Mouse (Mus musculus) embryonic facial prominence, embryonic 12.5 days (tissue): ENCODE measurements around the gene Vwa7. TPM values are rescaled to one million over a fixed set of nuclear protein-coding genes. Genes with fewer than 3 reads are reported as not detected.

ENCODE experiments used
- ATAC-seq: fragments of 200-750 bp; cut with Nextera tagmentation; 2 replicates; pipeline ENCODE4 v1.8.0; 2017; ENCODE audit not compliant: insufficient number of reproducible peaks, insufficient read depth, low FRiP score, low TSS enrichment
- H3K27ac ChIP-seq: fragments of 300-500 bp; sonication (generic); 2 replicates; pipeline ENCODE4 v1.5.1; 2016; ENCODE audit warnings: mild to moderate bottlenecking
- H3K27me3 ChIP-seq: fragments of 300-500 bp; sonication (generic); 2 replicates; pipeline ENCODE4 v1.6.1; 2016; ENCODE audit warnings: mild to moderate bottlenecking, moderate library complexity
- H3K36me3 ChIP-seq: fragments of 300-500 bp; sonication (generic); 2 replicates; pipeline ENCODE4 v1.6.1; 2016; ENCODE audit warnings: mild to moderate bottlenecking
- H3K4me1 ChIP-seq: fragments of 300-500 bp; sonication (generic); 2 replicates; pipeline ENCODE4 v1.6.1; 2016
- H3K4me2 ChIP-seq: fragments of 300-500 bp; sonication (generic); replicated peaks from 2 replicates; pipeline ENCODE4 v1.6.1; 2016; ENCODE audit warnings: mild to moderate bottlenecking, moderate library complexity
- H3K4me3 ChIP-seq: fragments of 300-500 bp; sonication (generic); 2 replicates; pipeline ENCODE4 v1.5.1; 2016; ENCODE audit warnings: mild to moderate bottlenecking
- H3K9ac ChIP-seq: fragments of 300-500 bp; sonication (generic); 2 replicates; pipeline ENCODE4 v1.6.1; 2016; ENCODE audit warnings: mild to moderate bottlenecking, moderate library complexity
- H3K9me3 ChIP-seq: fragments of 300-500 bp; sonication (generic); 2 replicates; pipeline ENCODE4 v1.6.1; 2016; ENCODE audit warnings: mild to moderate bottlenecking, moderate library complexity
- WGBS: fragments of 180-500 bp; shearing (Covaris S2); methylation state at CpG from one replicate; pipeline ENCODE4 v1.1.7; 2016; 5-methylcytosine and 5-hydroxymethylcytosine counted together
- polyA plus RNA-seq: library from polyadenylated mRNA; unstranded; fragments of >200 nt; fragmentation: Nextera tagmentation; extraction: Ambion mirVana; gene quantifications from 2 replicates; pipeline ENCODE4 v1.2.1, GENCODE M21; 2016

Vwa7 gene
- polyA plus RNA-seq, 1 experiment from 2014 or later = 0.20 TPM

DNA sequence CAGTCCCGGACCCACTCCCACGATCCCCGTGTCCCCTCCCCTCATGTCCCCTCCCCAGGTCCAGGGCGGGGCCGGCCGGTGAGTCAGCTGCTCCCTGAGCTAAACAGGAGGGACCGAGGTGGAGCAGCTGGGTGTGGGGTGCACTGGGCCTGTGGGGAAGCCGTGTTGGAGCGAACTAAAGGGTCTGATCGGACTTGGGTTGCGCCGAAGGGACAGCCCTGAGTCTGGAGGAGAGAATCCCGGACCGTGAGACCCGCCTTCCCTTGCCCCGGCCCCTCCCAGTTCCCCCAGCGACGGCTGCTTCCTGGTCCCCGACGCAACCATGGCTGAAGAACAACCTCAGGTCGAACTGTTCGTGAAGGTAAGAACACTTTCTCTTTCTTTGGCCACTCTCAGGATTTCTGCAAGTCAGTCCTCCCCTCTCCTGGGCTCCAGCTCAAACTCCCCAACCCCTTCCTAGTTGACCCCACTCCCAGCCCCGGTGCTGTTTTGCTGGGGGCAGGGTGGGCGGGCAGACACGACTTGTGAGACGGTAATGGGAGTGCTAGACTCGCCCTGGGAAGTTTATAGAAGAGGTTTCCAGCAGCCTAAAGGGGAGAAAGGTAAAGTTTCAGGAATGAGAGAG, 33.9 kb downstream of the Vwa7 start:
- ATAC-seq = peak; percentile 9; the same call in 1 of the 2 replicates
- H3K27me3 ChIP-seq = no peaks in the 10 kb centered on the region

DNA sequence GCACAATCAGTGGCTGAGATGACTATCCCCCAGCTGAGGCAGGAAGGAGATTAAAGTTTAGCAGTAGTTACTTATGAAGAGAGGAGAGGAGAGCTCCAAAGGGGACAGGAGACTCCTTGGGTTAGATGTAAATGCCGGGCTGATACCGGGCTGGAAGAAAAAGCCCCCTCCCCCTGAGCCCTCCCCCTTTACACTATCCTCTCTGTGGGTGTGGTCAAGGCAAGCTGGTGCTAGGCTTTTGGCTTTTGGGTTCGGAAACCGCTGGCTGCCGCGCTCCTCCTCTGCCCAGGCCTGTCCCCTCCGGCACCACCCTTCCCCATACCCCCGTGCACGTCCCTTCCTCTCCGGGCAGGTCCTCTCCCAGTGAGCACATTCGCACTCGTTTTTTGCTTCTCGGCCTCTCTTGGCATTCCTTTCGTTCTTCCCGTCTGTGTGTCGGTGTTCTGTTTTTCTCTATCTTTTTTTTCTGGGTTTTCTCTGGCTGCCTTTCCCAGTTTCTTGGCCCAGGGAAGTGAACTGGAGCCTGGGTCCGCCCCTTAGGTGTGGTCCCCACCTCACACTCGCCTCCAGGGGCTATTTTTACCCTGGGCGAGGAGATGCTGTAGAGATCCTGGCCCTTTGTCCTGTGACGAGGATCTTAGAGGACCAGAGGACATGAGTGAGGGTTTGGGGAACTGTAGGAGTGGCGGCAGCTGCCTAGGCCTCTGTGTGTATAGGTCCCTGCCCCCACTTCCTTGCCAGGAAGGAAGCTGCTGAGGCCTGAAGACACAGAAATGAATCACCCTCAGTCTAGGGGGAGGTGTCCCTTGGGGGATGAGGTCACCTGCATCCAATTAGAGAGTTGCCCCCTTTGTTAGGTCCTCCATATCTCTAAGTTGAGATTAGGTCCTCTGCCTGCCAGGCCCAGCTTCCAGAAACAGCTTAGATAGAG, 35.0 kb downstream of the Vwa7 start:
- Histone ChIP-seq H3K36me3 (peaks cover 37% of the 10 kb centered on the region), H3K9ac (peak overlapping the region; percentile 83), H3K4me2 (peak overlapping the region; percentile 92), H3K4me3 (peak overlapping the region; percentile 62), H3K27ac (peak overlapping the region; percentile 98), H3K4me1 (peaks cover 43% of the 10 kb centered on the region), H3K27me3 (no peaks in the 10 kb centered on the region), H3K9me3 (no peaks in the 10 kb centered on the region)
- 1% methylated on average over 18 of the region's 21 CpGs for WGBS
- ATAC-seq = no peak

More for the DNA sequence above, 33.9 kb downstream of the Vwa7 start:
- Histone ChIP-seq H3K4me1 (peaks cover 43% of the 10 kb centered on the region), H3K4me2 (peak overlapping the region; percentile 92), H3K9me3 (no peaks in the 10 kb centered on the region), H3K9ac (peak overlapping the region; percentile 83), H3K27ac (peak overlapping the region; percentile 98), H3K4me3 (peak overlapping the region; percentile 62), H3K36me3 (peaks cover 27% of the 10 kb centered on the region)
- WGBS = under 1% methylated on average over 27 of the region's 27 CpGs

- WGBS = 75% methylated on average over 12 of the region's 12 CpGs
- ATAC-seq = no peak
- H3K4me1 ChIP-seq = peaks cover 37% of the 10 kb centered on the region
- H3K36me3 ChIP-seq = peaks cover 40% of the 10 kb centered on the region
- H3K4me3 ChIP-seq = peak overlapping the region; percentile 62
- peak overlapping the region; percentile 83 for H3K9ac ChIP-seq
- peak overlapping the region; percentile 92 for H3K4me2 ChIP-seq
- no peaks in the 10 kb centered on the region for H3K27me3 ChIP-seq
- no peaks in the 10 kb centered on the region for H3K9me3 ChIP-seq
- H3K27ac ChIP-seq = peak overlapping the region; percentile 98
These were observed 36.0 kb downstream of the Vwa7 start for GRCm38 (mm10) chr17:35052271-35052798.

- no peak overlapping the region for H3K9ac ChIP-seq
- no peak for ATAC-seq
- H3K4me2 ChIP-seq = no peak overlapping the region
- no peak overlapping the region for H3K27ac ChIP-seq
- H3K27me3 ChIP-seq = no peaks in the 10 kb centered on the region
- H3K36me3 ChIP-seq = peaks cover 52% of the 10 kb centered on the region
- no peak overlapping the region for H3K4me3 ChIP-seq
- peaks cover 25% of the 10 kb centered on the region for H3K4me1 ChIP-seq
- no peaks in the 10 kb centered on the region for H3K9me3 ChIP-seq
- 91% methylated on average over 7 of the region's 7 CpGs for WGBS
These were observed 39.5 kb downstream of the Vwa7 start for GRCm38 (mm10) chr17:35055691-35056495.

DNA sequence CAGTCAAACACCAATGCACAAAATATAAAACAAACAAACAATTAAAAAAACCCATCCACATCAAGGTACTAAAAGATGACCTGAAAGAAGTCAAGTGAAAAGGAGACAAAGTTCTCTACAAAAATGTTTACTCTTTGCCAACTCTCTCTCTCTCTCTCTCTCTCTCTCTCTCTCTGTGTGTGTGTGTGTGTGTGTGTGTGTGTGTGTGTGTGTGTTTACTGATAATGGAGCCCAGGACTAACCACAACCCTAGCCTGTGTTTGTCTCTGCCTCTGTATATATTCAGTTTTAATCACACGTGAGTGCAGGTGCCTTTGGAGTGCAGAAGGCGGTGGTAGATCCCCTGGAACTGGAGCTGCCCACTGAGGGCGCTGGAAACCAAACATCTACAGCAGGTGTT, 40.7 kb downstream of the Vwa7 start:
- Histone ChIP-seq H3K9ac (no peak overlapping the region), H3K27me3 (no peaks in the 10 kb centered on the region), H3K27ac (no peak overlapping the region), H3K4me2 (no peak overlapping the region), H3K4me3 (no peak overlapping the region), H3K36me3 (peaks cover 63% of the 10 kb centered on the region), H3K9me3 (no peaks in the 10 kb centered on the region), H3K4me1 (peaks cover 21% of the 10 kb centered on the region)
- 69% methylated on average over 3 of the region's 3 CpGs for WGBS
- no peak for ATAC-seq

DNA sequence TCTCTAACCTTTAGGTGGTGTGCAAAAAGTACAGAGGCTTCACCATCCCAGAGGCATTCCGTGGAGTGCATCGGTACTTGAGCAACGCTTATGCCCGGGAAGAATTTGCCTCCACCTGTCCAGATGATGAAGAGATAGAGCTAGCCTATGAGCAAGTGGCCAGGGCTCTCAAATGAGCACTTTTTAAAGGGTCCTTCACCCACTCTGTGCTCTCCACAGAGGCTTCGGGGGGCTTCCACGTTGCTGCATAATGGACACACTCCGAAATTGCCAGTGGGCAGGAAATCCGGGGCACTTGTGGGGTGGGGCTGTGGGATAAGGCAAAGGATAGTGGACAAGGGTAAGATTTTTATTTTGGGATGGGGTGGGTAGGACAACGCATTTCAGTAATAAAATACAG, 41.9 kb downstream of the Vwa7 start:
- peak overlapping the region; percentile 98; the same call in 1 of the 2 replicates for H3K4me2 ChIP-seq
- ATAC-seq = no peak
- no peaks in the 10 kb centered on the region for H3K9me3 ChIP-seq
- WGBS = 67% methylated on average over 9 of the region's 9 CpGs
- H3K27me3 ChIP-seq = 0 out of 2 replicates have a peak, but pooled peaks cover 3% of the 10 kb centered on the region
- 0 out of 2 replicates have a peak overlapping the region, but pooled peaks have one; percentile 96 for H3K27ac ChIP-seq
- peaks cover 63% of the 10 kb centered on the region for H3K36me3 ChIP-seq
- peaks cover 13% of the 10 kb centered on the region for H3K4me1 ChIP-seq
- H3K9ac ChIP-seq = no peak overlapping the region
- H3K4me3 ChIP-seq = peak overlapping the region; percentile 83; the same call in 1 of the 2 replicates

GRCm38 (mm10) chr17:35058911-35059892, 42.8 kb downstream of the Vwa7 start, which contains the start of gene Ddah2:
TSS of gene Ddah2 (plus strand) at chr17:35059035.
- Histone ChIP-seq H3K9ac (peak within 1 kb of the TSS; percentile 86), H3K4me2 (peak within 1 kb of the TSS; percentile 98), H3K4me3 (peak within 1 kb of the TSS; percentile 83), H3K9me3 (no peaks in the 10 kb centered on the region), H3K36me3 (peaks cover 59% of the 10 kb centered on the region), H3K27ac (peak within 1 kb of the TSS; percentile 96), H3K27me3 (0 out of 2 replicates have a peak, but pooled peaks cover 10% of the 10 kb centered on the region), H3K4me1 (peaks cover 15% of the 10 kb centered on the region)
- peak; percentile 86 for ATAC-seq
- WGBS = 1% methylated on average over 57 of the region's 57 CpGs

GRCm38 (mm10) chr17:35060071-35060470, 43.7 kb downstream of the Vwa7 start:
- Histone ChIP-seq H3K4me3 (peak overlapping the region; percentile 83), H3K9ac (peak overlapping the region; percentile 86), H3K4me1 (peaks cover 24% of the 10 kb centered on the region), H3K27me3 (peaks cover 17% of the 10 kb centered on the region), H3K36me3 (peaks cover 53% of the 10 kb centered on the region), H3K4me2 (peak overlapping the region; percentile 98), H3K27ac (peak overlapping the region; percentile 96; the same call in 1 of the 2 replicates), H3K9me3 (no peaks in the 10 kb centered on the region)
- WGBS = 30% methylated on average over 14 of the region's 14 CpGs
- ATAC-seq = no peak

DNA sequence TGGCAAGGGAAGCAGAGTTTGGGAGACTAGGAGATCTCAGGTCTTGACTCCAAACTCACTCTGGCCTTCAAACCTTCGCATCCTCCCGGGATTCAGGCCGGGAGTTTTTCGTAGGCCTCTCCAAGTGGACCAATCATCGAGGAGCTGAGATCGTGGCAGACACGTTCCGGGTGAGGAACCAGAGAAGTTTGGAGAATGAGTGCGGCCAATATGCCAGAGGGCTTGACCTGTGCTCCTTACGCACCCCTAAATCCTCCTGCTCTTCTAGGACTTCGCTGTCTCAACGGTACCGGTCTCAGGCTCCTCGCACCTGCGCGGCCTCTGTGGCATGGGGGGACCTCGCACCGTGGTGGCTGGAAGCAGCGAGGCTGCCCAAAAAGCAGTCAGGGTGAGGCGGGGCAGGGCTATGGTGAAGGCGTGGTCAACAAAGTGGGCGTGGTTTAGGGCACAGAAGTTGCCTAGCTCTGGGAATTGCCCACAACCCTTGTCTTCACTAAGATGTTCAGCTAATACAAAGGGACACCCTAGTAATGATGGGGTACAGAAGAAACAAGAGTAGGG, 44.4 kb downstream of the Vwa7 start:
- peaks cover 30% of the 10 kb centered on the region for H3K4me1 ChIP-seq
- WGBS = 57% methylated on average over 22 of the region's 22 CpGs

DNA sequence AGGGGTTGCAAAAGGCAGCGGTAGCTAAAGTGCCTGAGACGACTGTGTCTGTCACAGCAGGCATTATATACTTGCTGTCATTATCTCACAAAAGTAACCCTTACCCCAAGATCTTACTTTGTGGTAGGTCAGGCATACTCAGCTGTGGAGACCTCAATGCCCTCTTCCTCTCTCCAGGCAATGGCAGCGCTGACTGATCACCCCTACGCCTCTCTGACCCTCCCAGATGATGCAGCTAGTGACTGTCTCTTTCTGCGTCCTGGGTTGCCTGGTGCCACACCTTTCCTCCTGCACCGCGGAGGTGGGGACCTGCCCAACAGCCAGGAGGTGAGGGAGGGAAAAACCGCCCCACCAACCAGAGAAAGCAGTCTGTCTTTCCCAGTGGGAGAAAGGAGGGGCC, 44.9 kb downstream of the Vwa7 start:
- Histone ChIP-seq H3K4me2 (peak overlapping the region; percentile 98; the same call in 1 of the 2 replicates), H3K9ac (0 out of 2 replicates have a peak overlapping the region, but pooled peaks have one; percentile 31), H3K36me3 (peaks cover 43% of the 10 kb centered on the region), H3K4me3 (peak overlapping the region; percentile 19; the same call in 1 of the 2 replicates), H3K9me3 (no peaks in the 10 kb centered on the region), H3K4me1 (peaks cover 30% of the 10 kb centered on the region), H3K27ac (no peak overlapping the region), H3K27me3 (peaks cover 29% of the 10 kb centered on the region)
- no peak for ATAC-seq
- 79% methylated on average over 8 of the region's 8 CpGs for WGBS

More for the DNA sequence above, 44.4 kb downstream of the Vwa7 start:
- peak overlapping the region; percentile 83 for H3K4me3 ChIP-seq
- H3K9me3 ChIP-seq = no peaks in the 10 kb centered on the region
- no peak for ATAC-seq
- peak overlapping the region; percentile 86 for H3K9ac ChIP-seq
- H3K36me3 ChIP-seq = peaks cover 47% of the 10 kb centered on the region
- H3K4me2 ChIP-seq = peak overlapping the region; percentile 98
- H3K27ac ChIP-seq = no peak overlapping the region
- peaks cover 25% of the 10 kb centered on the region for H3K27me3 ChIP-seq
